Mouse (Mus musculus) hematopoietic stem cell, adult 5-6 weeks (primary cell): ENCODE results near the gene Emb. TPM values are rescaled to one million over a fixed set of nuclear protein-coding genes. Genes with fewer than 3 reads are reported as not detected.

ENCODE experiments used
- ATAC-seq, 2 experiments: fragments of 125-278 bp in 1 of 2; replicated peaks in 1 of 2; 2 replicates each; pipeline ENCODE4 v1.8.0; 2016 to 2017; ENCODE audit warnings: inconsistent platforms in 2 of 2, mild to moderate bottlenecking in 2 of 2, moderate number of reproducible peaks in 2 of 2, low read depth in 1 of 2, moderate TSS enrichment in 1 of 2; ENCODE audit not compliant: low FRiP score in 2 of 2, poor library complexity in 2 of 2, severe bottlenecking in 2 of 2, insufficient read depth in 1 of 2, low TSS enrichment in 1 of 2
- total RNA-seq: library from RNA; stranded (forward); fragments of 172-1452, 232-1000 nt; gene quantifications from 2 replicates; pipeline ENCODE4 v1.2.3, GENCODE M21; 2017

Emb gene
- total RNA-seq, 1 experiment from 2014 or later: 349 TPM

- no peak for ATAC-seq
These were observed 59.6 kb downstream of the Emb start for GRCm38 (mm10) chr13:117267963-117268362.

GRCm38 (mm10) chr13:117284036-117284435 lies 75.7 kb downstream of the Emb start:
- ATAC-seq: peak; percentile 100

GRCm38 (mm10) chr13:117286939-117287338 lies 78.6 kb downstream of the Emb start:
- no peak for ATAC-seq

DNA sequence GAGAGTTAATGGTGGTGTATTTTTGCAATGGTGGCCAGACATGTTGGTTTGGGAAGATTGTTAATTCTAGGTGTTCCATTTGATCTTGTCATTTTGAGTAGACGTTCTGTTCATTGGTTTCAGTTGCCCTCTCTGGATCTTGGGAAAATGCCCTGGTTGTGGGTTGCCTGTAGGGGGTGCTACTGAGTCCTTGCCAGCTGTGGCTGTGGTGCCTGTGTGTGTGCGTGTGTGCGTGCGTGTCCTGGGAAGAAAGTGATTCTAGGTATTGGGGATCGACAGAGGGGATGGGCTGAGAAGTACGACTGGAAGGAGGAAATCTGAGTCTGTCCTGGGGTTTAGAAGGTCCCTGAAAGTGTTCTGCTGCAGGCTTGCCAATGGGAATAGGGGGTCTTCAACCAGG lies 79.1 kb downstream of the Emb start:
- no peak for ATAC-seq

DNA sequence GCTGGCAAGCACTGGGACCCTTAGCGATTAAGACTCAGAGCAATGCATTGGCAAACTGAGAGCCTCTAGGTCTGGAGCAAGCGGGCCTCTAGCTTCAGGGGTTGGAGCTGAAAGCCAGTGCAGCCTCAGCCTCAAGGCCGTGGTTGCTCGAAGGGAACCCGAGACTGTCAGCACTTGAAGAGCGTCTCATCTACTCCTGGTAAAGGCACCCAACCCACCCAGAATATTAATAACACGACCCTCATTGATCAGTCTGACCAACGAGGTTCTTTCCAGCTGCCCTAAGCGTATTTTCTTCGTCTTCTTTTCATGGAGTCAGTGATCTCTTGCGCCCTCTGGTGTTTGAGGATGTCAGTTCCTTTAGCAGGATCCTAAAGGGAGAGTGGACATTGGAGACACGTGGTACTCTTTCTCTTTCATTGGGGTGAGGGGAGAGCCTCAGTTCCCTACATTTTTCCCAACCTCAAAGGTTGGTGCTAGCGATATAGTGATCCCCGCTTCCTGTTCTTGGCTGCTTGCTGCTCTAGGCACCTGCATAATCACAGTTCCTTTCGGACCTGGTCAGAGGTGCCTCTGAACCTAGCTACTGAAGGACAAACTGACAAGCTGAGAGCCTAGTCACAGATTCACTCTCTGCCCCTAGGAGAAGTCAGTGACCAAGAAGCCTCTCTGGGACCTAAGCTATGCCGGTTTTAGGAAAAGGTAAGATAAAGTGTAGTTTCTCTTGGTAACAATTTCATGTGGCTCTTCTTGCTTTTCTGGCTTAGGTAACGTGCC lies 81.3 kb downstream of the Emb start:
- ATAC-seq: peak; percentile 85 to 88

- peak; percentile 90 to 91 for ATAC-seq
These were observed 103.3 kb downstream of the Emb start for GRCm38 (mm10) chr13:117311446-117312225.

Other genes starting within 250 kb of the Emb start
- gene Parp8, start 183.0 kb upstream of the Emb start, total RNA-seq: 76.8 and 100 TPM in 2 replicates
- 0.74 and 1.3 TPM in 2 replicates for gene Gm17509, start 12.5 kb downstream of the Emb start, total RNA-seq